Mouse (Mus musculus): ENCODE measurements around the gene Gast. TPM values are rescaled to one million over a fixed set of nuclear protein-coding genes. Genes with fewer than 3 reads are reported as not detected.
"Not testable (repeated sequence)": the region's sequence is repeated elsewhere in the genome, so short reads cannot be mapped to it uniquely, and the experiment has no call there.

Gast gene
- polyA plus RNA-seq, 1 experiment = 0.60 TPM

- TF ChIP-seq CTCF (IDR thresholded peaks at IDR 0.05; ENCODE audit: borderline replicate concordance, extremely low read depth, insufficient read depth, insufficient read length) = no peak
- no peak for TF ChIP-seq POLR2A (IDR thresholded peaks at IDR 0.05; ENCODE audit: borderline replicate concordance, extremely low read depth, insufficient read depth, insufficient read length, poor library complexity, severe bottlenecking)
- no peak for DNase-seq (ENCODE audit: low read depth)
Measured at GRCm38 (mm10) chr11:100322591-100323258, 11.5 kb upstream of the Gast start.

- TF ChIP-seq CTCF (IDR thresholded peaks at IDR 0.05; ENCODE audit: borderline replicate concordance, extremely low read depth, insufficient read depth, insufficient read length) (peak; percentile 71; the same call in 1 of the 2 replicates), POLR2A (IDR thresholded peaks at IDR 0.05; ENCODE audit: borderline replicate concordance, extremely low read depth, insufficient read depth, insufficient read length, poor library complexity, severe bottlenecking) (no peak)
- DNase-seq (ENCODE audit: low read depth) = peak; percentile 76
Measured at GRCm38 (mm10) chr11:100323578-100323977, 10.6 kb upstream of the Gast start.

GRCm38 (mm10) chr11:100325062-100325629, 9.1 kb upstream of the Gast start:
- TF ChIP-seq POLR2A (IDR thresholded peaks at IDR 0.05; ENCODE audit: borderline replicate concordance, extremely low read depth, insufficient read depth, insufficient read length, poor library complexity, severe bottlenecking) = no peak
- DNase-seq (ENCODE audit: low read depth) = no peak

- peak; percentile 66 for DNase-seq (ENCODE audit: low read depth)
- TF ChIP-seq POLR2A (IDR thresholded peaks at IDR 0.05; ENCODE audit: borderline replicate concordance, extremely low read depth, insufficient read depth, insufficient read length, poor library complexity, severe bottlenecking) = no peak
- TF ChIP-seq CTCF (IDR thresholded peaks at IDR 0.05; ENCODE audit: borderline replicate concordance, extremely low read depth, insufficient read depth, insufficient read length) = no peak
Measured at GRCm38 (mm10) chr11:100327316-100327715, 6.9 kb upstream of the Gast start.

- TF ChIP-seq POLR2A (IDR thresholded peaks at IDR 0.05; ENCODE audit: borderline replicate concordance, extremely low read depth, insufficient read depth, insufficient read length, poor library complexity, severe bottlenecking) = no peak
- no peak for DNase-seq (ENCODE audit: low read depth)
Measured at GRCm38 (mm10) chr11:100327761-100328160, 6.4 kb upstream of the Gast start.

GRCm38 (mm10) chr11:100330235-100330634, 4.0 kb upstream of the Gast start:
- peak; percentile 62 for DNase-seq (ENCODE audit: low read depth)
- TF ChIP-seq POLR2A (IDR thresholded peaks at IDR 0.05; ENCODE audit: borderline replicate concordance, extremely low read depth, insufficient read depth, insufficient read length, poor library complexity, severe bottlenecking) (no peak), CTCF (IDR thresholded peaks at IDR 0.05; ENCODE audit: borderline replicate concordance, extremely low read depth, insufficient read depth, insufficient read length) (no peak)

GRCm38 (mm10) chr11:100330816-100331375, 3.3 kb upstream of the Gast start:
- not testable (repeated sequence) for DNase-seq (ENCODE audit: low read depth)

- DNase-seq (ENCODE audit: low read depth) = peak; percentile 95
- TF ChIP-seq POLR2A (IDR thresholded peaks at IDR 0.05; ENCODE audit: borderline replicate concordance, extremely low read depth, insufficient read depth, insufficient read length, poor library complexity, severe bottlenecking) (no peak), CTCF (IDR thresholded peaks at IDR 0.05; ENCODE audit: borderline replicate concordance, extremely low read depth, insufficient read depth, insufficient read length) (no peak)
Measured at GRCm38 (mm10) chr11:100332766-100333515, 1.3 kb upstream of the Gast start.

GRCm38 (mm10) chr11:100335731-100336130, 1.5 kb downstream of the Gast start:
- peak; percentile 89 for DNase-seq (ENCODE audit: low read depth)
- no peak for TF ChIP-seq CTCF (IDR thresholded peaks at IDR 0.05; ENCODE audit: borderline replicate concordance, extremely low read depth, insufficient read depth, insufficient read length)
- no peak for TF ChIP-seq POLR2A (IDR thresholded peaks at IDR 0.05; ENCODE audit: borderline replicate concordance, extremely low read depth, insufficient read depth, insufficient read length, poor library complexity, severe bottlenecking)

GRCm38 (mm10) chr11:100344269-100344668, 10.1 kb downstream of the Gast start:
- no peak for DNase-seq (ENCODE audit: low read depth)
- TF ChIP-seq CTCF (IDR thresholded peaks at IDR 0.05; ENCODE audit: borderline replicate concordance, extremely low read depth, insufficient read depth, insufficient read length) = no peak
- TF ChIP-seq POLR2A (IDR thresholded peaks at IDR 0.05; ENCODE audit: borderline replicate concordance, extremely low read depth, insufficient read depth, insufficient read length, poor library complexity, severe bottlenecking) = no peak

GRCm38 (mm10) chr11:100352076-100352857, 18.1 kb downstream of the Gast start:
- TF ChIP-seq CTCF (IDR thresholded peaks at IDR 0.05; ENCODE audit: borderline replicate concordance, extremely low read depth, insufficient read depth, insufficient read length) = peak; percentile 64
- TF ChIP-seq POLR2A (IDR thresholded peaks at IDR 0.05; ENCODE audit: borderline replicate concordance, extremely low read depth, insufficient read depth, insufficient read length, poor library complexity, severe bottlenecking) = no peak

More at GRCm38 (mm10) chr11:100352076-100352857, 18.1 kb downstream of the Gast start:
- DNase-seq (ENCODE audit: low read depth) = peak; percentile 78
